Mouse (Mus musculus) heart, embryonic 14.5 days (tissue): ENCODE results near the gene Gys2. TPM values are rescaled to one million over a fixed set of nuclear protein-coding genes. Genes with fewer than 3 reads are reported as not detected.

Source experiments
- ATAC-seq: fragments of 200-750 bp; cut with Nextera tagmentation; 2 replicates; pipeline ENCODE4 v1.8.0; 2017; ENCODE audit warnings: low read depth, moderate TSS enrichment; ENCODE audit not compliant: insufficient number of reproducible peaks, insufficient read depth, low FRiP score
- H3K27ac ChIP-seq, 2 experiments: fragments of 200-500 bp in 1 of 2; fragments of 300-500 bp in 1 of 2; sonication (generic) in 1 of 2; replicated peaks in 1 of 2; 2 replicates each; pipeline ENCODE4 v1.5.1; 2012 to 2014; ENCODE audit warnings: low read depth in 2 of 2, low read length in 2 of 2, control low read depth in 1 of 2, mild to moderate bottlenecking in 1 of 2, mixed read lengths in 1 of 2; ENCODE audit not compliant: control insufficient read depth in 1 of 2, insufficient read depth in 1 of 2
- H3K27me3 ChIP-seq: fragments of 300-500 bp; sonication (generic); 2 replicates; pipeline ENCODE4 v1.6.1; 2014; ENCODE audit warnings: mild to moderate bottlenecking, low read length, control low read depth; ENCODE audit not compliant: control insufficient read depth, insufficient read depth
- H3K36me3 ChIP-seq: fragments of 300-500 bp; sonication (generic); 2 replicates; pipeline ENCODE4 v1.6.1; 2014; ENCODE audit warnings: mild to moderate bottlenecking, control low read depth, low read length, mixed read lengths; ENCODE audit not compliant: control insufficient read depth, insufficient read depth
- H3K4me1 ChIP-seq, 2 experiments: fragments of 200-500 bp in 1 of 2; fragments of 300-500 bp in 1 of 2; sonication (generic) in 1 of 2; 2 replicates each; pipeline ENCODE4 v1.6.1; 2012 to 2014; ENCODE audit warnings: low read length in 2 of 2, control low read depth in 1 of 2, mixed read lengths in 1 of 2; ENCODE audit not compliant: control insufficient read depth in 2 of 2, insufficient read depth in 2 of 2
- H3K4me2 ChIP-seq: fragments of 300-500 bp; sonication (generic); 2 replicates; pipeline ENCODE4 v1.6.1; 2014; ENCODE audit warnings: mild to moderate bottlenecking, low read length
- H3K4me3 ChIP-seq, 2 experiments: fragments of 200-500 bp in 1 of 2; fragments of 300-500 bp in 1 of 2; sonication (generic) in 1 of 2; 2 replicates each; pipeline ENCODE4 v1.5.1; 2012 to 2014; ENCODE audit warnings: low read length in 2 of 2, mild to moderate bottlenecking in 2 of 2, control low read depth in 1 of 2, low read depth in 1 of 2, moderate library complexity in 1 of 2; ENCODE audit not compliant: control insufficient read depth in 1 of 2, insufficient read depth in 1 of 2
- H3K9ac ChIP-seq: fragments of 300-500 bp; sonication (generic); 2 replicates; pipeline ENCODE4 v1.6.1; 2014; ENCODE audit warnings: mild to moderate bottlenecking, low read length
- H3K9me3 ChIP-seq: fragments of 300-500 bp; sonication (generic); 2 replicates; pipeline ENCODE4 v1.6.1; 2016; ENCODE audit warnings: low read length, control low read depth; ENCODE audit not compliant: control insufficient read depth
- WGBS: fragments of 180-500 bp; shearing (Covaris S2); extraction: QIAGEN DNeasy Blood & Tissue Kit; methylation state at CpG from one replicate; pipeline ENCODE4 v1.1.7; 2014; 5-methylcytosine and 5-hydroxymethylcytosine counted together
- polyA plus RNA-seq: library from polyadenylated mRNA; unstranded; fragments of >200 nt; fragmentation: Nextera tagmentation; extraction: Ambion mirVana; gene quantifications from 2 replicates; pipeline ENCODE4 v1.2.1, GENCODE M21; 2014

The Gys2 gene
- polyA plus RNA-seq, 1 experiment from 2014 or later, result not detected

GRCm38 (mm10) chr6:142458010-142458409, 14.9 kb downstream of the Gys2 start:
- Histone ChIP-seq H3K36me3 (no peaks in the 10 kb centered on the region), H3K27ac (no peak overlapping the region), H3K4me1 (no peaks in the 10 kb centered on the region), H3K4me2 (no peak overlapping the region), H3K27me3 (no peaks in the 10 kb centered on the region), H3K4me3 (no peak overlapping the region), H3K9ac (no peak overlapping the region), H3K9me3 (no peaks in the 10 kb centered on the region)
- WGBS, result 66% methylated on average over 7 of the region's 7 CpGs
- ATAC-seq, result no peak

GRCm38 (mm10) chr6:142455314-142455996, 17.5 kb downstream of the Gys2 start:
- ATAC-seq, result no peak
- Histone ChIP-seq H3K27ac (no peak overlapping the region), H3K4me3 (no peak overlapping the region), H3K9me3 (no peaks in the 10 kb centered on the region), H3K36me3 (no peaks in the 10 kb centered on the region), H3K9ac (no peak overlapping the region), H3K27me3 (no peaks in the 10 kb centered on the region), H3K4me2 (no peak overlapping the region), H3K4me1 (no peaks in the 10 kb centered on the region)
- WGBS, result 51% methylated on average over 7 of the region's 7 CpGs

GRCm38 (mm10) chr6:142453311-142453710, 19.6 kb downstream of the Gys2 start:
- Histone ChIP-seq H3K27me3 (no peaks in the 10 kb centered on the region), H3K27ac (no peak overlapping the region), H3K4me1 (no peaks in the 10 kb centered on the region), H3K9ac (no peak overlapping the region), H3K4me3 (no peak overlapping the region), H3K9me3 (no peaks in the 10 kb centered on the region), H3K4me2 (no peak overlapping the region), H3K36me3 (no peaks in the 10 kb centered on the region)
- ATAC-seq, result no peak
- 62% methylated on average over 2 of the region's 2 CpGs for WGBS

GRCm38 (mm10) chr6:142451381-142451780, 21.5 kb downstream of the Gys2 start:
- no peak overlapping the region for H3K4me3 ChIP-seq
- H3K9me3 ChIP-seq, result no peaks in the 10 kb centered on the region
- no peak overlapping the region for H3K4me2 ChIP-seq
- H3K27ac ChIP-seq, result no peak overlapping the region
- no peaks in the 10 kb centered on the region for H3K27me3 ChIP-seq
- no peaks in the 10 kb centered on the region for H3K4me1 ChIP-seq
- no peak overlapping the region for H3K9ac ChIP-seq
- WGBS, result 54% methylated on average over 12 of the region's 12 CpGs
- ATAC-seq, result no peak
- H3K36me3 ChIP-seq, result no peaks in the 10 kb centered on the region

- no peak for ATAC-seq
- Histone ChIP-seq H3K4me1 (no peaks in the 10 kb centered on the region), H3K27ac (no peak overlapping the region), H3K9ac (no peak overlapping the region), H3K9me3 (no peaks in the 10 kb centered on the region), H3K4me2 (no peak overlapping the region), H3K4me3 (no peak overlapping the region), H3K36me3 (no peaks in the 10 kb centered on the region), H3K27me3 (no peaks in the 10 kb centered on the region)
Observed at GRCm38 (mm10) chr6:142429072-142429471, 43.8 kb downstream of the Gys2 start.

- Histone ChIP-seq H3K27me3 (no peaks in the 10 kb centered on the region), H3K36me3 (no peaks in the 10 kb centered on the region), H3K9ac (no peak overlapping the region), H3K4me1 (no peaks in the 10 kb centered on the region), H3K9me3 (no peaks in the 10 kb centered on the region), H3K27ac (no peak overlapping the region), H3K4me3 (no peak overlapping the region), H3K4me2 (no peak overlapping the region)
- WGBS, result 67% methylated on average over 7 of the region's 7 CpGs
- no peak for ATAC-seq
Observed at GRCm38 (mm10) chr6:142424976-142425375, 47.9 kb downstream of the Gys2 start.

- Histone ChIP-seq H3K9me3 (no peaks in the 10 kb centered on the region), H3K4me2 (peak overlapping the region; percentile 63), H3K4me1 (peaks cover 0 to 4% of the 10 kb centered on the region in 2 experiments; a peak in 2 of 4 replicates), H3K27me3 (peaks cover 36% of the 10 kb centered on the region), H3K9ac (peak overlapping the region; percentile 43; the same call in 1 of the 2 replicates), H3K27ac (no peak overlapping the region), H3K4me3 (peak overlapping the region in 1 of 2 experiments; percentile 25; a peak in 1 of 4 replicates), H3K36me3 (no peaks in the 10 kb centered on the region)
- ATAC-seq, result no peak
- under 1% methylated on average over 18 of the region's 24 CpGs for WGBS
Observed at GRCm38 (mm10) chr6:142414597-142414996, 58.3 kb downstream of the Gys2 start.

- Histone ChIP-seq H3K4me2 (0 out of 2 replicates have a peak overlapping the region, but pooled peaks have one; percentile 9), H3K4me3 (no peak overlapping the region; a peak in 1 of 4 replicates)
- 15% methylated on average over 12 of the region's 12 CpGs for WGBS
Observed at GRCm38 (mm10) chr6:142413845-142414244, 59.1 kb downstream of the Gys2 start.

More at GRCm38 (mm10) chr6:142413845-142414244, 59.1 kb downstream of the Gys2 start:
- Histone ChIP-seq H3K36me3 (no peaks in the 10 kb centered on the region), H3K27me3 (peaks cover 36% of the 10 kb centered on the region), H3K9ac (no peak overlapping the region), H3K27ac (no peak overlapping the region), H3K9me3 (no peaks in the 10 kb centered on the region), H3K4me1 (peaks cover 0 to 4% of the 10 kb centered on the region in 2 experiments; a peak in 2 of 4 replicates)
- ATAC-seq, result no peak
